Mouse (Mus musculus) heart, postnatal 10 days (tissue): ENCODE results near the gene Stx2. TPM values are rescaled to one million over a fixed set of nuclear protein-coding genes. Genes with fewer than 3 reads are reported as not detected.
"Not testable (repeated sequence)": the region's sequence is repeated elsewhere in the genome, so short reads cannot be mapped to it uniquely, and the experiment has no call there.

Experiments used
- DNase-seq, 2 experiments: peaks; one replicate each; pipeline ENCODE4 v3.0.0; 2021
- intact Hi-C: fragments of 180-260 bp; cut with DNase I; formaldehyde crosslinking; loops from one replicate; pipeline ENCODE4 v1.15.1; 2025
- total RNA-seq, 2 experiments: library from RNA; stranded (reverse); gene quantifications; 2 replicates each; pipeline ENCODE4 v1.2.3; 2021

Stx2 gene
- total RNA-seq, 2 experiments from 2014 or later: 20.0 to 23.2 TPM

DNA sequence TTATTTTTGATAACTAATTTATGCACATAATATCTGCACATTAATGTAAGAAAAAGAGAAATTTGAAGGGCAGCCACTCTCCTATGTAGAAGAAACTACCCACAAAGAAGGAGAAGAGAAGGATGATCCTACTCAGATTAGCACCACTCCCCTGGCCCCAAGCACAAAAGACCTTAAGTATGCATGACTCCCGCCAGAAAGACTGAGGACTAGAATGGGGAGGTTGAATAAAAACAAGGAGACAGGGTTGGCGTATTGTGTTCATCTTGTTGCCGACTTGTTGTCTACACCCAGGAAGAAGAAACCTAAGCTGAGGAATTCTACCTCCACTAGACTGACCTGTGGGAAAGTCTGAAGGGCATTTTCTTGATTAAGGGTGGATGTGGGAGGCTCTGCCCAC is 49.5 kb downstream of the Stx2 start:
- intact Hi-C loops: no loop called here
- DNase-seq: no peak

GRCm38 (mm10) chr5:128954371-128954770 is 54.0 kb downstream of the Stx2 start:
- intact Hi-C loops, DNase-seq: not testable (repeated sequence)

DNA sequence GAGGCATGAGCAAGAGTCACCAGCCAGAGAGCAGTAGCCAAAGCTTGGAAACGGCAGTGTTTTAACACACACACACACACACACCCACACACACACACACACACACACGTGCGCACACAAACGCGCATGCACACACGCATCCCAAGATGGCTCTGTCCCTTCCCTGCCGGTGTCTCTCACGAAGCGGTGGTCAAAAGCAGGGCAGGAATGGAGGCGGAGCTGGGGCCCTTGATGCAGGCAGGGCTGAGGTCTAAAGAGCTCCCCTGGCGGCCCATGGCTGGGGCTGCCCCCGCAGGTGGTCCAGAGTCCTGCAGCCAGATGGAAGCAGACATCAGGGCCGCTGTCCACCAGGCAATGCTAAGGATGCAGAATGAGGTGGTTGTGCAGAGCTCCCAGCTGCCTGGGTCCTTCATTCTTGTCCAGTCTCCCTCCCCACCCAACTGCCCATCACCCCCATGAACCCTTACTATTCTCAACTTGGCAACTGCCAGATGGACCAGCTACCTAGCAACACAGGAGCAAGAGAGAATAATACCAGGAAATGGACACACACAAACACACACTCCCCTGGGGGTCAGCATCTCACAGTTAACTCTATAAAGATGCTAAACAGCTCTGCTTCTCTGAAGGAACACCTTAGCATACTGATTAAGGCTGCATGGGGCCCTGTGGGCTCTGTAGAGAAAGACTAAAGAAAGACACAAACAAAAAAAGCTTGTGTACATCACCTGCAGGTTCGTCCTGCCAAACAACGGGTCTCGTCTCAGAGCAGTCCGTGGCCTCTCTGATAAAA is 54.9 kb downstream of the Stx2 start, which contains the start of gene Rimbp2:
Gene Rimbp2, minus strand, starts transcription at position 209 of the 793 bp plus-strand sequence.
- intact Hi-C loops: no loop called here
- DNase-seq: peak in 1 of 2 experiments; percentile 17

GRCm38 (mm10) chr5:128952291-128953195 is 55.8 kb downstream of the Stx2 start:
- intact Hi-C loops: no loop called here
- DNase-seq: no peak

DNA sequence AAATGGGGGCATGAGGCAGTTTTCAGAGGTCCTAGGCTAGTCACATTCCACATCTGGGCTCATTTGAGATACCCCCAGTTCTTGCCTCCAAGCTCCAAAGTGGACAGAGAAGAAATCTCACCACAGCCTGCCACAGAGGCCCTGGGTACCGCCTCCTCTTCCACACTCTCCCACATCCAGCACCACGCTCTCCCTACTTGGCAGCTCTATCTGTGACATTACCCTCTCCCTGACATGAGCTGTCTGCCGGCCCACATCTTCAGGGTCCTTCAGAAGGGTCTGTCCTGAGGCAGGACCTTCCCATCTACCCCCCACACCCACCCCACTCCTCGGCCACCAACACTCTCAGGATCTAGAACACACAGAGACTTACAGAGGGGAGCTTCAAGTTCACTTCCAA is 56.9 kb downstream of the Stx2 start:
- intact Hi-C loops: no loop called here
- DNase-seq: no peak

GRCm38 (mm10) chr5:128947093-128947492 is 61.3 kb downstream of the Stx2 start:
- DNase-seq: peak; percentile 10 to 36
- intact Hi-C loops: no loop called here

DNA sequence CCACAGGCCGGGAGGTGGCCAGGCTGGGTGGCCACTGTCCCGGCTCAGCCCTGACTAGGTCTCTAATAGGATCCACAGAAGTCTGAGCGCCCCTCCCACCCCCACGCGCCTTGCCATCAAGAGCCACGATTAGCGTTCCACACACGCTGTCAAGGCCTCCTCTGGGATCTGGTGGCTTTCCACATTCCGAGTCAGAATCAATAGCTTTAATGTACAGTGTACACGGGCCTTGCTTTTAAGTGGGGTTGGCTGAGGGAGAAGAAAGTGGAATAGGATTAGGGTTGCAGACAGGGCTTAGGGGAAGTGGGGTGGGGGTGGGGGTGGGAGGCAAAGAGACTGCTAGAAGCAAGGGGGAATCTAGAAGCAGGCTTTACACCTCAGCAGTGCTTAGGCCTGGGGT is 67.9 kb downstream of the Stx2 start:
- DNase-seq: no peak
- intact Hi-C loops: no loop called here

DNA sequence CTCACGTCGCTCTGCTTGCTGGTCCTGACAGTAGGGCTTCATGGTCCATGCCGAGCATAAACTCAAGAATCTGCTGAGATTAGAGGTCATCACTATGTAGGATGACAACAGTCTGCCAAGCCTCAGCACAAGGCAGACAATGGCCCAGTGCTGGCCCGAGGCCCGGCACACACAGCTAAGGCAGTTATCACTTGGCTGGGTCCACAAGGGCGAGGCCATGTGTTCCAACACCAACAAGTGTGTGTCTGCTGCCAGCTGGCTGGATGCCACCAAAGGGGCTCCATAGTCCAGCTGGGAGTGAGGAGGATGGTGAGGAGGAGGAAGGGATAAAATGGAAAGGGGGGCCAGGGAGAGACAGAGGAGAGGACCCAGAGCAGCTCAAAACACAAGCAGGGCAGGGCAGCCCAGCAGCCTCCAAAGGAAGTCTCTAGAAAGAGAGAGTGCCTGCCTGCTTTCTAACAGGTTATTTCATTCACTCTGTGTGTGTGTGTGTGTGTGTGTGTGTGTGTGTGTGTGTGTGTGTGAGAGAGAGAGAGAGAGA is 72.9 kb downstream of the Stx2 start:
- DNase-seq: peak; percentile 78 to 86
- intact Hi-C loops: no loop called here

Other genes starting within 250 kb of the Stx2 start
- under 1 TPM in 1 of 2 experiments, not detected in 1; 0.07 TPM for gene Rimbp2, start 55.1 kb downstream of the Stx2 start, total RNA-seq
- gene Ran, start 11.5 kb upstream of the Stx2 start, total RNA-seq: 100 to 1,000 TPM; 121 TPM
- 1 to 10 TPM; 6.5 to 8.5 TPM for gene Adgrd1, start 88.2 kb upstream of the Stx2 start, total RNA-seq